Mouse (Mus musculus): ENCODE data around the gene Dock6. TPM values are rescaled to one million over a fixed set of nuclear protein-coding genes. Genes with fewer than 3 reads are reported as not detected.

The Dock6 gene
- polyA plus RNA-seq, 1 experiment from 2014 or later, result 13.5 TPM

- Histone ChIP-seq H3K27ac (replicated peaks) (no peak overlapping the region), H3K9ac (ENCODE audit: low read length) (no peak overlapping the region), H3K4me2 (replicated peaks; ENCODE audit: low read depth) (no peak overlapping the region), H3K36me3 (ENCODE audit: control insufficient read depth, insufficient read depth, low read length) (no peaks in the 10 kb centered on the region), H3K4me3 (ENCODE audit: low read depth, low read length) (no peak overlapping the region), H3K9me3 (ENCODE audit: control insufficient read depth, low read length) (no peaks in the 10 kb centered on the region), H3K27me3 (ENCODE audit: control insufficient read depth, insufficient read depth, low read length) (no peaks in the 10 kb centered on the region), H3K4me1 (replicated peaks; ENCODE audit: control insufficient read depth, insufficient read depth) (no peaks in the 10 kb centered on the region)
- 84% methylated on average over 7 of the region's 7 CpGs for WGBS
- TF ChIP-seq CTCF (IDR thresholded peaks at IDR 0.05; ENCODE audit: low read depth) (no peak), EP300 (optimal IDR thresholded peaks at IDR 0.05) (no peak)
- no peak for ATAC-seq (ENCODE audit: low FRiP score, low TSS enrichment)
- DNase-seq (ENCODE audit: low spot score), result no peak
Measured at GRCm38 (mm10) chr9:21801121-21801520, 51.3 kb downstream of the Dock6 start.

DNA sequence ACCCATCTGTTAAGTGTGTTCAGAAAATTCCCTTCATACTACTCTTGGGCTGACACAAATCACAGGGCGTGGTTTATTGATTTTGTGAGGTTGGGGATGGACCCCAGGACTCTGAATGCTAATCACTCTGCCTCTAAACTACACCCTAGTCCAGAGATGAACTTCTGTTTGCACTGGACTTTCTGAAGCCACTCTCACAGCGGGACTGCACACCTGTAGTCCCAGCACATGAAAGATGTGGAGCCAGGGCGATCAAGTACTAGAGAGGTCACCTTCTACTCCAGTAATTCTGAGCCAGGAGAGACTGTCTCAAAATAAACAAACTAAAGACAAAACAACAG, 53.5 kb downstream of the Dock6 start:
- H3K36me3 ChIP-seq (ENCODE audit: control insufficient read depth, insufficient read depth, low read length), result peaks cover 15% of the 10 kb centered on the region
- no peak for ATAC-seq (ENCODE audit: low FRiP score, low TSS enrichment)
- H3K9ac ChIP-seq (ENCODE audit: low read length), result peak overlapping the region; percentile 90; the same call in 1 of the 2 replicates

DNA sequence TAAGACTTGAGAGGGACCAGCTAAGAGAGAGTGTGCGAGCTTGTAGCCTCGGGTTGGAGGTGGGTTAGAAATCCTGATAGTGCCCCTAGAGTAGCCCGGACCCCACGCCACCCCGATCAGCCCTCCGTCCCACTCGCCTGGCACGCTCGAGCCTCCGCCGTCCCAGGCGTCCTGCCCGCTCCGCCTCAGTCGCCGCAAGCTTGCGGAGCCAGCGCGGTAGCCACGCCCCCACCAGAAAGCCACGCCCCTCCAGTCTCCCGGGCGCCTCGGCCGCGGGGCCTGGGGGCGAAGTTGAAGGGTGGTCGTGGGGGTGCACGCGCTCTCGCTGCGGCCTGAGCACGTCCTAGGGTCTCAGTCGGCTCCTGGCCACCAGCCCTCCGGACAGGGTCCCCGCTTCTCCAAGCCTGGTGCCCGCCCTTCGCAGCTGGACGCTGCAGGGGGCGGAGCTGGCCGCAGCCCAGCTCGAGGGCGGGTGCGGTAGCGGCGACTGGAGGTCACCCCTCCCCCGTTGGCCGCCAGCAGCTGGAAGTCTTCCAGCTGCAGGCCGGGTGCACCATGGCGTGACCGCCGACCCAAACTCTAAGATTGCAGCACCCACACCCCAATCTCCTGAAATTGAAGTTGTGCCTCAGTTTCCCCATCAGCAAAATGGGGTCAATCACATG, 54.0 kb downstream of the Dock6 start, which contains the start of gene Kank2:
TSS of gene Kank2 (minus strand) at position 400 of the 665 bp plus-strand sequence.
- Histone ChIP-seq H3K27ac (replicated peaks) (peak within 1 kb of the TSS; percentile 94), H3K27me3 (ENCODE audit: control insufficient read depth, insufficient read depth, low read length) (no peaks in the 10 kb centered on the region), H3K4me3 (ENCODE audit: low read depth, low read length) (peak within 1 kb of the TSS; percentile 77), H3K36me3 (ENCODE audit: control insufficient read depth, insufficient read depth, low read length) (peaks cover 15% of the 10 kb centered on the region), H3K9ac (ENCODE audit: low read length) (peak within 1 kb of the TSS; percentile 90), H3K9me3 (ENCODE audit: control insufficient read depth, low read length) (no peaks in the 10 kb centered on the region), H3K4me2 (replicated peaks; ENCODE audit: low read depth) (peak within 1 kb of the TSS; percentile 74), H3K4me1 (replicated peaks; ENCODE audit: control insufficient read depth, insufficient read depth) (no peaks in the 10 kb centered on the region)
- under 1% methylated on average over 50 of the region's 52 CpGs for WGBS
- DNase-seq (ENCODE audit: low spot score) (peak; percentile 87), ATAC-seq (ENCODE audit: low FRiP score, low TSS enrichment) (peak; percentile 80)
- TF ChIP-seq EP300 (optimal IDR thresholded peaks at IDR 0.05), result no peak
- TF ChIP-seq CTCF (IDR thresholded peaks at IDR 0.05; ENCODE audit: low read depth), result 0 out of 2 replicates have a peak, but pooled peaks have one; percentile 11

More for the DNA sequence above, 53.5 kb downstream of the Dock6 start:
- Histone ChIP-seq H3K4me2 (replicated peaks; ENCODE audit: low read depth) (peak overlapping the region; percentile 74), H3K27ac (replicated peaks) (peak overlapping the region; percentile 94), H3K9me3 (ENCODE audit: control insufficient read depth, low read length) (no peaks in the 10 kb centered on the region), H3K4me3 (ENCODE audit: low read depth, low read length) (peak overlapping the region; percentile 77), H3K27me3 (ENCODE audit: control insufficient read depth, insufficient read depth, low read length) (no peaks in the 10 kb centered on the region), H3K4me1 (replicated peaks; ENCODE audit: control insufficient read depth, insufficient read depth) (no peaks in the 10 kb centered on the region)
- TF ChIP-seq CTCF (IDR thresholded peaks at IDR 0.05; ENCODE audit: low read depth), result no peak
- TF ChIP-seq EP300 (optimal IDR thresholded peaks at IDR 0.05), result peak; percentile 46
- WGBS, result 21% methylated on average over 3 of the region's 3 CpGs
- DNase-seq (ENCODE audit: low spot score), result no peak

DNA sequence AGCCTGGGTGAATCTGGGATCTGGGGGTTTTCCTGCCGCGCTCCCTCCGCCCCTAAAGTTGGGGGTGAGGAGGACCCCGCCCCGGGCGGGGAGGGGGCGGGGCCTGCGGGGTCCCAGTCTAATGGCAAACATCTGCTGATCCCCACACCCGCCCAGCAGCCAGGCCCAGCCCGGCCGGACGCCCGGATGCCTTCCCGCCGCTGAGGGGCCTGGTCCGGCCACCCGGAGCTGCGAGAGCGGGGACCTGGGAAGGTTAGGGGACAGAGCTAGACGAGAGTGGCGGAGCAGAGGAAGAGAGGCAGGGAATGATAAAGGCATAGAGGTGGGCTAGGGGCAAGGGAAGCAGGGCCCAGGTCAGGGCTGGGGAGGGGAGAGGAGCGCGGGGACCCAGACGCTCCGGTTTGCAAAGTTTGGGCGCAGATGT, 54.5 kb downstream of the Dock6 start:
- DNase-seq (ENCODE audit: low spot score) (peak; percentile 65), ATAC-seq (ENCODE audit: low FRiP score, low TSS enrichment) (peak; percentile 64)
- TF ChIP-seq CTCF (IDR thresholded peaks at IDR 0.05; ENCODE audit: low read depth) (no peak), EP300 (optimal IDR thresholded peaks at IDR 0.05) (no peak)
- H3K27me3 ChIP-seq (ENCODE audit: control insufficient read depth, insufficient read depth, low read length), result no peaks in the 10 kb centered on the region
- H3K27ac ChIP-seq (replicated peaks), result peak overlapping the region; percentile 94
- H3K9me3 ChIP-seq (ENCODE audit: control insufficient read depth, low read length), result no peaks in the 10 kb centered on the region
- H3K4me2 ChIP-seq (replicated peaks; ENCODE audit: low read depth), result peak overlapping the region; percentile 74
- H3K4me3 ChIP-seq (ENCODE audit: low read depth, low read length), result peak overlapping the region; percentile 77
- peak overlapping the region; percentile 90 for H3K9ac ChIP-seq (ENCODE audit: low read length)
- peaks cover 15% of the 10 kb centered on the region for H3K36me3 ChIP-seq (ENCODE audit: control insufficient read depth, insufficient read depth, low read length)
- H3K4me1 ChIP-seq (replicated peaks; ENCODE audit: control insufficient read depth, insufficient read depth), result no peaks in the 10 kb centered on the region
- 1% methylated on average over 24 of the region's 26 CpGs for WGBS

- H3K9me3 ChIP-seq (ENCODE audit: control insufficient read depth, low read length), result no peaks in the 10 kb centered on the region
- TF ChIP-seq EP300 (optimal IDR thresholded peaks at IDR 0.05) (no peak), CTCF (IDR thresholded peaks at IDR 0.05; ENCODE audit: low read depth) (no peak)
- WGBS, result 41% methylated on average over 3 of the region's 3 CpGs
- no peak for DNase-seq (ENCODE audit: low spot score)
- H3K4me2 ChIP-seq (replicated peaks; ENCODE audit: low read depth), result peak overlapping the region; percentile 74
- H3K4me1 ChIP-seq (replicated peaks; ENCODE audit: control insufficient read depth, insufficient read depth), result 0 out of 2 replicates have a peak, but pooled peaks cover 2% of the 10 kb centered on the region
- H3K4me3 ChIP-seq (ENCODE audit: low read depth, low read length), result peak overlapping the region; percentile 77
- 0 out of 2 replicates have a peak overlapping the region, but pooled peaks have one; percentile 35 for H3K9ac ChIP-seq (ENCODE audit: low read length)
- ATAC-seq (ENCODE audit: low FRiP score, low TSS enrichment), result no peak
- no peaks in the 10 kb centered on the region for H3K27me3 ChIP-seq (ENCODE audit: control insufficient read depth, insufficient read depth, low read length)
- H3K36me3 ChIP-seq (ENCODE audit: control insufficient read depth, insufficient read depth, low read length), result peaks cover 15% of the 10 kb centered on the region
- H3K27ac ChIP-seq (replicated peaks), result peak overlapping the region; percentile 49
Measured at GRCm38 (mm10) chr9:21796919-21797318, 55.5 kb downstream of the Dock6 start.

DNA sequence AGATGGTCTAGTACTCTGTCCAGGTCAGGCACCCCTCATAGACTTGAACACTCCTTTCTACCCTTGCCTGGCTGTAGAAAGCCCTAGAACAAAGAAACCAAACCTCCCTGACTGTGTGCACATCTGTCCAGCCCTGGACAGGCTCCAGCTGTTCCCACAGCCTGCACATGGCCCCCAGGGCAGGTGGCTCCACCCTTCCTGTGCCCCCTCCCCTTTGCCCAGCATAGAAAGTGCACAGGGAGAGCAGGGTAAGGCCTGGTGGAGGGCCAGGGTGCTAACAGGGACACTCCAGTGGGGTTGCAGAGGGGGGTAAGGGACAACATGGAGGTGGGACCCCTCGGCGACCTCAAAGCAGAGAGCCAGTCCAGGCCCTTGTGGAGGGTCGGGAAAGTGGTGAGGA, 56.2 kb downstream of the Dock6 start:
- TF ChIP-seq EP300 (optimal IDR thresholded peaks at IDR 0.05) (no peak), CTCF (IDR thresholded peaks at IDR 0.05; ENCODE audit: low read depth) (no peak; the same call in 1 of the 2 replicates)
- Histone ChIP-seq H3K27me3 (ENCODE audit: control insufficient read depth, insufficient read depth, low read length) (no peaks in the 10 kb centered on the region), H3K36me3 (ENCODE audit: control insufficient read depth, insufficient read depth, low read length) (peaks cover 15% of the 10 kb centered on the region), H3K27ac (replicated peaks) (peak overlapping the region; percentile 35; the same call in 1 of the 2 replicates), H3K4me2 (replicated peaks; ENCODE audit: low read depth) (peak overlapping the region; percentile 74), H3K4me3 (ENCODE audit: low read depth, low read length) (peak overlapping the region; percentile 21; the same call in 1 of the 2 replicates), H3K4me1 (replicated peaks; ENCODE audit: control insufficient read depth, insufficient read depth) (0 out of 2 replicates have a peak, but pooled peaks cover 2% of the 10 kb centered on the region), H3K9me3 (ENCODE audit: control insufficient read depth, low read length) (no peaks in the 10 kb centered on the region), H3K9ac (ENCODE audit: low read length) (peak overlapping the region; percentile 50; the same call in 1 of the 2 replicates)
- no peak for DNase-seq (ENCODE audit: low spot score)
- ATAC-seq (ENCODE audit: low FRiP score, low TSS enrichment), result no peak
- 34% methylated on average over 3 of the region's 3 CpGs for WGBS

Data from stomach, postnatal 0 days (tissue).